Mouse (Mus musculus) intestine, postnatal 0 days (tissue): ENCODE measurements around the gene Pik3r4. TPM values are rescaled to one million over a fixed set of nuclear protein-coding genes. Genes with fewer than 3 reads are reported as not detected.
"Not testable (repeated sequence)": the region's sequence is repeated elsewhere in the genome, so short reads cannot be mapped to it uniquely, and the experiment has no call there.

ENCODE experiments used
- ATAC-seq: fragments of 200-750 bp; cut with Nextera tagmentation; 2 replicates; pipeline ENCODE4 v1.8.0; 2017; ENCODE audit warnings: mild to moderate bottlenecking, moderate TSS enrichment, moderate library complexity
- H3K27ac ChIP-seq: fragments of 300-500 bp; sonication (generic); 2 replicates; pipeline ENCODE4 v1.5.1; 2014; ENCODE audit warnings: mild to moderate bottlenecking, low read depth, low read length, moderate library complexity
- H3K27me3 ChIP-seq: fragments of 300-500 bp; sonication (generic); replicated peaks from 2 replicates; pipeline ENCODE4 v1.6.1; 2014; ENCODE audit warnings: low read length, mixed read lengths; ENCODE audit not compliant: control insufficient read depth, insufficient read depth
- H3K36me3 ChIP-seq: fragments of 300-500 bp; sonication (generic); 2 replicates; pipeline ENCODE4 v1.6.1; 2014; ENCODE audit warnings: mild to moderate bottlenecking, moderate library complexity; ENCODE audit not compliant: control insufficient read depth, insufficient read depth
- H3K4me1 ChIP-seq: fragments of 300-500 bp; sonication (generic); replicated peaks from 2 replicates; pipeline ENCODE4 v1.6.1; 2014; ENCODE audit warnings: antibody characterized with exemption, low read length, mixed read lengths; ENCODE audit not compliant: control insufficient read depth, insufficient read depth
- H3K4me2 ChIP-seq: fragments of 300-500 bp; sonication (generic); replicated peaks from 2 replicates; pipeline ENCODE4 v1.6.1; 2014; ENCODE audit warnings: low read depth, mild to moderate bottlenecking, moderate library complexity
- H3K4me3 ChIP-seq: fragments of 300-500 bp; sonication (generic); 2 replicates; pipeline ENCODE4 v1.5.1; 2014; ENCODE audit warnings: low read depth, low read length
- H3K9ac ChIP-seq: fragments of 300-500 bp; sonication (generic); 2 replicates; pipeline ENCODE4 v1.6.1; 2014; ENCODE audit warnings: mild to moderate bottlenecking, low read depth, low read length
- H3K9me3 ChIP-seq: fragments of 300-500 bp; sonication (generic); 2 replicates; pipeline ENCODE4 v1.6.1; 2016; ENCODE audit warnings: mixed run types; ENCODE audit not compliant: control insufficient read depth
- CTCF ChIP-seq: sonication (generic); IDR thresholded peaks from 2 replicates; pipeline ENCODE4 v1.5.1; 2016; ENCODE audit warnings: low read depth, mild to moderate bottlenecking, control low read depth, antibody characterized with exemption, moderate library complexity
- WGBS: fragments of 180-500 bp; shearing (Covaris S2); extraction: QIAGEN DNeasy Blood & Tissue Kit; methylation state at CpG from one replicate; pipeline ENCODE4 v1.1.7; 2014; 5-methylcytosine and 5-hydroxymethylcytosine counted together
- polyA plus RNA-seq: library from polyadenylated mRNA; unstranded; fragments of >200 nt; fragmentation: Nextera tagmentation; extraction: Ambion mirVana; gene quantifications from 2 replicates; pipeline ENCODE4 v1.2.1, GENCODE M21; 2015

Pik3r4 gene
- polyA plus RNA-seq, result 8.4 and 8.9 TPM in 2 replicates

DNA sequence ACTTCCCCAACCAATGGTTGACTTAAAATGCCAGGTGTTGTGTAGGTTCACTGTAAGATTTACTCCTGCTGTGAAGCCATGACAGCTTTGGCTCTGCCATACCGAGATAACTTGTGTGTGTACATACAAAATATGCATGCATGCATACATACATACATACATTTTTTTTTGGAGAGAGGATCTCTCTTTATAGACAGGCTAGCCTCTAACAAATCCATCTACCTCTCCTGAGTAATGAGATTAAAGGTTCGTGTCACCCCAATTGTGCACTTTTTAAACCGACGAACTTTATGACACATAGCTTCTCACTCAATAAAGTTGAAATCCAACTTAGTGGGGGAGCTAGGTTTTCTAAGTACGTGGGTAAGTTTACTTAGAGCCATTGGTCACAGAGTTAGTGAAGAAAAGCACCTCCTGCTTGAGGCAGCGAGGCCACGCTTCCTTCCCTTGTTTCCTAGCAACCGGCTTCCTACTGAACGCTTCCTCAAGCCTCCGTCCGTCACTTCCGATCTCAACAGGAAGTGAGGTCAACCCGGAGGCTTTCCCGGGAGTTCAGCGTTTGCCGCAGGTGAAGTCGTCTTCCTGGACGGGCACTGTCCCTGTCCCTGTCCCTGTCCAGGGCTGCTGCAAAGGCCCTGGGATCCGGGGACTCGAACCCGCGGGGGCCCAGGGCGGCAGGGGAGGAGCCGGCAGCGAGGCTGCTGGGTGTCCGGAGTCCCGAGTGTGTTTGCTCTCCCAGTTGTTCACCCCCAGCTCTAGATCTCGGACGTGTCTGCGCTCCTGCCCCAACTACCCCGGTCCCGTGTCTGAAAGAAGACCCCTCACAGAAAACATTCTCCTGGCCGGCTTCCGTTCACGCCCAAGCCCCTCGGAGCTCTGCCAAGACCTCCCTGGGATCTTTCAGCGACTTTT, at the start of gene Pik3r4:
Pik3r4 (plus strand) TSS at position 519 of the 912 bp plus-strand sequence.
- peak within 1 kb of the TSS; percentile 85 for H3K4me3 ChIP-seq
- no peaks in the 10 kb centered on the region for H3K9me3 ChIP-seq
- H3K9ac ChIP-seq, result peak within 1 kb of the TSS; percentile 82
- peak; percentile 89 for ATAC-seq
- peak within 1 kb of the TSS; percentile 78 for H3K4me2 ChIP-seq
- peaks cover 13% of the 10 kb centered on the region for H3K36me3 ChIP-seq
- H3K27ac ChIP-seq, result peak within 1 kb of the TSS; percentile 68
- no peaks in the 10 kb centered on the region for H3K4me1 ChIP-seq
- 5% methylated on average over 37 of the region's 37 CpGs for WGBS
- TF ChIP-seq CTCF, result no peak
- H3K27me3 ChIP-seq, result no peaks in the 10 kb centered on the region

DNA sequence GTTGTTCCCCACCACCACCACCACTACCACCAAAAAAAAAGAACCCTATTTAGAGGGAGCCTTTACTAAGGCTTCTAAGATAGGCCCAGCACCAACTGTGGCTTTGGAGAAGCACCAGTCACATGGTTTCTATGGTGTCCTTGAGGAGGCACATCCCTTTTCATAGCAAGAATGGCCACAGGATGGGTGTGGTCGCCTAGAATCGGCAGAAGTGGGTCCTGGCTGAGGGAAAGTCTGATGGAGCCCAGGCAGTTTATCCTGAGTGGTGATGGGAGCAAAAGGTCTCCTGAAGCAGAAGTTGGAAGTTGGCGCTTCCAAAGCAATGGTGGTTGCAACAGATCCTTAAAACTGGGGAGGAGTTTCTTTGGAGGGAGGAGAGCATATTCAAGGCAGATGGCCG, 43.9 kb upstream of the Pik3r4 start:
- Histone ChIP-seq H3K4me2 (no peak overlapping the region), H3K4me1 (no peaks in the 10 kb centered on the region), H3K27ac (no peak overlapping the region), H3K36me3 (no peaks in the 10 kb centered on the region), H3K27me3 (no peaks in the 10 kb centered on the region), H3K9me3 (no peaks in the 10 kb centered on the region), H3K9ac (no peak overlapping the region), H3K4me3 (no peak overlapping the region)
- 83% methylated on average over 4 of the region's 4 CpGs for WGBS
- no peak for TF ChIP-seq CTCF
- no peak for ATAC-seq

DNA sequence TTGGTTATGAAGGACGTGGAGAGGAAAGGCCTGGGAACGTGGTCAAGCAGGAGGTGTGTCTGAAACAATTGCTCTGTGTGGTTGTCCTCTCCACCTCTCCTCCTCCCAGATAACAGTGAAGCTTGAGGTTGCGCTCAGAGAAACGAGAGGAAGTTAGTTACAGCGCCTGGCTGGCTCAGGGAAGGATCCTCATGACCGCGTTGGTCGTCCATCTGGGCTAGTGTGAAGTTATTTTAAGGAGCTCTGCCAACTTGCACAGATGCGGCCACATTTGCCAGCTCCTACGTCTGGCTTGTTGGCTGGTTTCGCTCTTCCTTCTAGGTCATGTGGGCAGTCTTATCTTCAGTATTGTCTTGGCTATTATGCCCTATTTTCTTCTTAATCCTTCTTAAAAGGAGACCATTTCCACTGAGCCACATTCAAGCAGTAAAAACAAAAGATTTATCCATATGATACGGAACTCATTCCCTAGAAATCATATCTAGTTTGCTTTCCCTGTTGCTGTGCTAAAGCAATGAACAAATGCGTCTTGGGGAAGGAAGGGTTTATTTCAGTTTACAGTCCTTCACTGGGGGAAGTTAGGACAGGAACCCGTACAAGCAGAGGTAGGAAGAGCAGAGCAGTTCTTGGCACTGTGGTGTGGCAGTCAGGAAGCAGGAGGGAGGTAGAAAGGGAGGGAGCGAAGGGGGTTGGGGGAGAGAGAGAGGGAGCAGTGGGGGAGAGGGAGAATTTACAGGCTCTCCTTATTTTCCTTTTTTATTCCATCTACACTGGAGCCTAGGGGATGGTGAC, 30.6 kb upstream of the Pik3r4 start:
- no peaks in the 10 kb centered on the region for H3K27me3 ChIP-seq
- 80% methylated on average over 15 of the region's 15 CpGs for WGBS
- H3K4me2 ChIP-seq, result no peak overlapping the region
- TF ChIP-seq CTCF, result no peak
- no peaks in the 10 kb centered on the region for H3K9me3 ChIP-seq
- no peaks in the 10 kb centered on the region for H3K36me3 ChIP-seq
- no peak overlapping the region for H3K4me3 ChIP-seq
- H3K4me1 ChIP-seq, result no peaks in the 10 kb centered on the region
- H3K27ac ChIP-seq, result no peak overlapping the region
- no peak overlapping the region for H3K9ac ChIP-seq
- no peak for ATAC-seq

DNA sequence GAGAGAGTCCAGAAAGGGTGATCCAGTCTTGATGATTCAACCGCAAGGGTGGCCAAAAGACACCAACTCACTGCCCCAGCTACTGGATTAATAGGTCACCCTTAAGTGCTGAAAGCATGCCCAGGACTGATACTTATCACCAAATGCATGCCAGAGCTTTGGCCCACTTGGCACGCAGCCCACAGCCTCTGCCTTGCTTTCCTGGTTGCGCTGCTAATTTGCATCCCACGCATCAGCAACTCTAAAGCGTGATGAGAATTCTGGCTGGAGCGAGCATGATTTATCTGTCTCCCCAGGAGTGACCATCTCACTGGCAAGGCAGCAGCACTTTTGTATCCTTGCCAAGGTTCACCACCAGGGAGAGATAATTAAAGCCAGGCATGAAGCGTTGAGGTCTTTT, 29.9 kb upstream of the Pik3r4 start:
- Histone ChIP-seq H3K4me3 (no peak overlapping the region), H3K36me3 (no peaks in the 10 kb centered on the region), H3K9me3 (no peaks in the 10 kb centered on the region), H3K4me1 (no peaks in the 10 kb centered on the region), H3K27ac (no peak overlapping the region), H3K9ac (no peak overlapping the region), H3K4me2 (no peak overlapping the region), H3K27me3 (no peaks in the 10 kb centered on the region)
- WGBS, result 87% methylated on average over 7 of the region's 7 CpGs
- TF ChIP-seq CTCF, result no peak
- ATAC-seq, result no peak

DNA sequence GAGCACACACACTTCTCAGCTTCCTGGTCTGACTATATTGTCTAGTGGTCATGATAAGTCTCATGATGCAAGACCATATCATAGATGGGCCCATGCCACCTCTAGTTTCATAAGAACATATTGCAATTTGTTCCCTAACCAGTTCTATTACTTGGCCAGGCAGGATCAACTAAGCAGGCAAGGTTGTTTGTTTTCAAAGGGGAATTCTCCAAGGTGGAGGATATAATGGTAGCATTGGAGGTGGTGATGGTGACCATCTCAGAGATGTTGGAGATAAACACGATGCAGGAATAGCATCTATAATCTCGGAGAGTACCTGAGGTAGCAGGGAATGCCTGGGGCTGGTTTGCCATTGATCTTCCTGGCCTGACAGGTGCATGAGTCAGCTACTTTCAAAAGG, 26.8 kb upstream of the Pik3r4 start:
- H3K4me3 ChIP-seq, result no peak overlapping the region
- H3K27ac ChIP-seq, result no peak overlapping the region
- no peak for TF ChIP-seq CTCF
- H3K27me3 ChIP-seq, result no peaks in the 10 kb centered on the region
- 66% methylated on average over 2 of the region's 2 CpGs for WGBS
- no peak overlapping the region for H3K4me2 ChIP-seq
- ATAC-seq, result no peak
- no peaks in the 10 kb centered on the region for H3K36me3 ChIP-seq
- no peaks in the 10 kb centered on the region for H3K9me3 ChIP-seq
- H3K9ac ChIP-seq, result no peak overlapping the region
- no peaks in the 10 kb centered on the region for H3K4me1 ChIP-seq

DNA sequence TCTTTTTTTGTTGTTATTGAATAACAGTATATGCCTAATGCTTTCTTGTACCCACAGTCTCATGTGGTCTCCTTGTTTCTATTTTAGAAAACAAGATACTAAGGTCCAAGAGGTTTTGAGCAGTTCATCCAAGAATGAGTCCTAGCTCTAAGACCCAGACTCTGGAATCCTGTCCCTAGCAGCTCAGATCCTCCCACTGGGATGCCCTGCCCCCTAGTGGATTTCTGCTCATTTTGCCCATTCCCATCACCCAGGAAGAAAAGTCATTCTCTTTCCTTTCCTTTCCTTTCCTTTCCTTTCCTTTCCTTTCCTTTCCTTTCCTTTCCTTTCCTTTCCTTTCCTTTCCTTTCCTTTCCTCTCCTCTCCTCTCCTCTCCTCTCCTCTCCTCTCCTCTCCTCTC, 25.5 kb upstream of the Pik3r4 start:
- not testable (repeated sequence) for H3K36me3 ChIP-seq, H3K4me1 ChIP-seq, ATAC-seq, H3K4me3 ChIP-seq, H3K9me3 ChIP-seq, H3K9ac ChIP-seq, H3K27ac ChIP-seq, H3K4me2 ChIP-seq, H3K27me3 ChIP-seq
- peak; percentile 87 for TF ChIP-seq CTCF
